Mouse (Mus musculus): ENCODE data around the gene Ltbp3. TPM values are rescaled to one million over a fixed set of nuclear protein-coding genes. Genes with fewer than 3 reads are reported as not detected.

Gene Ltbp3
- polyA plus RNA-seq, 1 experiment from 2014 or later, result 4.6 TPM

GRCm38 (mm10) chr19:5803041-5803880 is 62.6 kb downstream of the Ltbp3 start:
- peaks cover 34% of the 10 kb centered on the region for H3K4me1 ChIP-seq (ENCODE audit: control insufficient read depth, low read depth, low read length)
- under 1% methylated on average over 67 of the region's 67 CpGs for WGBS (ENCODE audit: insufficient replicate concordance)

DNA sequence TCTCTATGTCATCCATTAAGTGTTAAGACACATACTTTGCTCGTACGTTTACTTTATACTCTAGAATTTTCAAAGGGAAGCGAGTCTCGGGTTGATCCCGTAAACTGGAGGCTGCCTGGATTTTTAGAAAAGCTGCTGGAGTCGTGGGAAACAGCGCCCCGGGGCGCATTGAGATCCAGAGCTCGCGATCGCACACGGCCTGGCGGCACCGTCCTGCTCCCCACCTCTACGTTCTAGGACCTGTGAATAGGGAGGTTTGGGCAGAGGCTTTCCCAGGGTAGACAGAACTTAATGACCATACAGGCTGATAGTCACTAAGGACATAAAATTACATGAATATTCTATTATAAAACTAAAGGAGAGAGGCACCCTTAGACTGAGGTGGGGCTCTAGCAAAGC is 63.2 kb downstream of the Ltbp3 start:
- Histone ChIP-seq H3K27me3 (ENCODE audit: control insufficient read depth, insufficient read depth, low read depth, low read length) (no peaks in the 10 kb centered on the region), H3K27ac (ENCODE audit: low read length) (peak overlapping the region; percentile 99), H3K36me3 (ENCODE audit: control insufficient read depth, insufficient read depth) (peaks cover 17% of the 10 kb centered on the region), H3K4me2 (ENCODE audit: low read depth, low read length) (peak overlapping the region; percentile 85), H3K4me1 (ENCODE audit: control insufficient read depth, low read depth, low read length) (peaks cover 34% of the 10 kb centered on the region), H3K9ac (ENCODE audit: low read depth, low read length) (peak overlapping the region; percentile 82), H3K4me3 (ENCODE audit: low read depth, low read length) (peak overlapping the region; percentile 73), H3K9me3 (replicated peaks; ENCODE audit: control insufficient read depth, low read length) (no peaks in the 10 kb centered on the region)
- 2% methylated on average over 16 of the region's 16 CpGs for WGBS (ENCODE audit: insufficient replicate concordance)
- no peak for ATAC-seq (ENCODE audit: low read depth)

More at GRCm38 (mm10) chr19:5803041-5803880, 62.6 kb downstream of the Ltbp3 start:
- peaks cover 22% of the 10 kb centered on the region for H3K36me3 ChIP-seq (ENCODE audit: control insufficient read depth, insufficient read depth)
- H3K4me2 ChIP-seq (ENCODE audit: low read depth, low read length), result peak overlapping the region; percentile 85
- peak overlapping the region; percentile 73 for H3K4me3 ChIP-seq (ENCODE audit: low read depth, low read length)
- H3K27ac ChIP-seq (ENCODE audit: low read length), result peak overlapping the region; percentile 99
- no peaks in the 10 kb centered on the region for H3K27me3 ChIP-seq (ENCODE audit: control insufficient read depth, insufficient read depth, low read depth, low read length)
- H3K9ac ChIP-seq (ENCODE audit: low read depth, low read length), result peak overlapping the region; percentile 91
- peak; percentile 90 for ATAC-seq (ENCODE audit: low read depth)
- no peaks in the 10 kb centered on the region for H3K9me3 ChIP-seq (replicated peaks; ENCODE audit: control insufficient read depth, low read length)

DNA sequence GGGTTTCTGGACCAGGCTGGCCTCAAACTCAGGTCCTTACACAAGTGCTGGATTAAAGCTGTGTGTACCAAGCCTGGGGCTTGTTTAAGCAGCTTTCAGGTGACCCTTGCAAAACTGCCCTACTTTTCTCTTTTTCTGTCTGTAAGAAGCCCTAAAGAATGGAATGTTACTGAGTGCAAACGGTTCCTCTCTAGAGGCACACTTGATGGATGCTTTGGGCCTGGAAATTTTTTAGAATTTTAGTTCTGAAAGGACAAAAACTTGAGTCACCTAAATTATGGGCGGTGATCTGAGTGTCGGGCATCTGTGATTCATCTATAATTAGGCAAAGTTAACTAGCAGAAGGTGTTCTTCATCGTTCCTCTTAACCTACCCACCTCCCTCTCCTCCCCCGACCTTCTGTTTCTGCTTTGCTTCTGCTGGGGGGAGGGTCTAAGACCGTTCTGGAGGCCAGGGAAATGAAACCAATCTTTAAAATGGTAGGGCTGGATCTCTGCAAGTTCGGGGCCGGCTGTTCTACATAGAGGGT is 63.7 kb downstream of the Ltbp3 start:
- peaks cover 14% of the 10 kb centered on the region for H3K36me3 ChIP-seq (ENCODE audit: control insufficient read depth, insufficient read depth)
- peak overlapping the region; percentile 99 for H3K27ac ChIP-seq (ENCODE audit: low read length)
- no peaks in the 10 kb centered on the region for H3K9me3 ChIP-seq (replicated peaks; ENCODE audit: control insufficient read depth, low read length)
- H3K4me2 ChIP-seq (ENCODE audit: low read depth, low read length), result peak overlapping the region; percentile 85
- peak overlapping the region; percentile 73 for H3K4me3 ChIP-seq (ENCODE audit: low read depth, low read length)
- ATAC-seq (ENCODE audit: low read depth), result no peak
- WGBS (ENCODE audit: insufficient replicate concordance), result 37% methylated on average over 8 of the region's 8 CpGs
- H3K27me3 ChIP-seq (ENCODE audit: control insufficient read depth, insufficient read depth, low read depth, low read length), result no peaks in the 10 kb centered on the region
- H3K9ac ChIP-seq (ENCODE audit: low read depth, low read length), result peak overlapping the region; percentile 82
- H3K4me1 ChIP-seq (ENCODE audit: control insufficient read depth, low read depth, low read length), result peaks cover 34% of the 10 kb centered on the region

GRCm38 (mm10) chr19:5806051-5806808 is 65.5 kb downstream of the Ltbp3 start:
- WGBS (ENCODE audit: insufficient replicate concordance), result 14% methylated on average over 8 of the region's 8 CpGs
- ATAC-seq (ENCODE audit: low read depth), result no peak
- no peaks in the 10 kb centered on the region for H3K27me3 ChIP-seq (ENCODE audit: control insufficient read depth, insufficient read depth, low read depth, low read length)
- peak overlapping the region; percentile 86 for H3K27ac ChIP-seq (ENCODE audit: low read length)
- H3K36me3 ChIP-seq (ENCODE audit: control insufficient read depth, insufficient read depth), result no peaks in the 10 kb centered on the region
- H3K4me1 ChIP-seq (ENCODE audit: control insufficient read depth, low read depth, low read length), result peaks cover 43% of the 10 kb centered on the region
- H3K4me3 ChIP-seq (ENCODE audit: low read depth, low read length), result peak overlapping the region; percentile 2; the same call in 1 of the 2 replicates
- peak overlapping the region; percentile 48 for H3K4me2 ChIP-seq (ENCODE audit: low read depth, low read length)
- peak overlapping the region; percentile 40 for H3K9ac ChIP-seq (ENCODE audit: low read depth, low read length)
- no peaks in the 10 kb centered on the region for H3K9me3 ChIP-seq (replicated peaks; ENCODE audit: control insufficient read depth, low read length)

GRCm38 (mm10) chr19:5806809-5807205 is 66.1 kb downstream of the Ltbp3 start:
- Histone ChIP-seq H3K9me3 (replicated peaks; ENCODE audit: control insufficient read depth, low read length) (no peaks in the 10 kb centered on the region), H3K4me3 (ENCODE audit: low read depth, low read length) (peak overlapping the region; percentile 2; the same call in 1 of the 2 replicates)

DNA sequence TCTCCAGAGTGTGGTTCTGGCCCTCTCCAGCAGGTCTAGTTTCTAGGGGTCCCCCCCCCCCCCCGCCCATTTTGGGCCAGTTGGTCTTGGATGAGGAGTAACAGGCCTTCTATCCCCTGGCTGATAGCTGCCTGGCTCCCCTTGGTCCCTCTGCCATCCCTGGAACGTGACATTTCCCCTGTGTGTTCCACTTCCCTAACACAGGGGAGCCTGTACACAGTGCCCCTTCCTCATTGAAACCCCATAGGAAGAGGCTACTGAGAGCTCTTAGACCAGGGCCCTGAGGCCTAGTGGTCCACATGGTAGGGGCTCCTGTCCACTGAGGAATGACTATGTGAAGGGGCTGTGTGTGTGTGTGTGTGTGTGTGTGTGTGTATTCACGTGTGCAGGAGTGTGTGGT is 67.0 kb downstream of the Ltbp3 start:
- Histone ChIP-seq H3K4me3 (ENCODE audit: low read depth, low read length) (no peak overlapping the region), H3K27ac (ENCODE audit: low read length) (peak overlapping the region; percentile 86), H3K4me2 (ENCODE audit: low read depth, low read length) (no peak overlapping the region), H3K36me3 (ENCODE audit: control insufficient read depth, insufficient read depth) (no peaks in the 10 kb centered on the region), H3K27me3 (ENCODE audit: control insufficient read depth, insufficient read depth, low read depth, low read length) (no peaks in the 10 kb centered on the region), H3K9ac (ENCODE audit: low read depth, low read length) (no peak overlapping the region), H3K9me3 (replicated peaks; ENCODE audit: control insufficient read depth, low read length) (no peaks in the 10 kb centered on the region), H3K4me1 (ENCODE audit: control insufficient read depth, low read depth, low read length) (peaks cover 49% of the 10 kb centered on the region)
- no peak for ATAC-seq (ENCODE audit: low read depth)
- WGBS (ENCODE audit: insufficient replicate concordance), result 50% methylated on average over 3 of the region's 3 CpGs

More at GRCm38 (mm10) chr19:5806809-5807205, 66.1 kb downstream of the Ltbp3 start:
- Histone ChIP-seq H3K9ac (ENCODE audit: low read depth, low read length) (peak overlapping the region; percentile 40), H3K36me3 (ENCODE audit: control insufficient read depth, insufficient read depth) (no peaks in the 10 kb centered on the region), H3K4me1 (ENCODE audit: control insufficient read depth, low read depth, low read length) (peaks cover 46% of the 10 kb centered on the region), H3K4me2 (ENCODE audit: low read depth, low read length) (peak overlapping the region; percentile 48), H3K27me3 (ENCODE audit: control insufficient read depth, insufficient read depth, low read depth, low read length) (no peaks in the 10 kb centered on the region), H3K27ac (ENCODE audit: low read length) (peak overlapping the region; percentile 86)
- 16% methylated on average over 6 of the region's 6 CpGs for WGBS (ENCODE audit: insufficient replicate concordance)
- no peak for ATAC-seq (ENCODE audit: low read depth)

Other genes starting within 250 kb of the Ltbp3 start
- 0.09 and 0.14 TPM in 2 replicates for gene 1700020D05Rik, start 237.1 kb upstream of the Ltbp3 start, polyA plus RNA-seq (2015; fragmentation: Nextera tagmentation; extraction: Ambion mirVana)
- gene Snx32, start 230.4 kb upstream of the Ltbp3 start, polyA plus RNA-seq (2015; fragmentation: Nextera tagmentation; extraction: Ambion mirVana), result 5.7 and 7.2 TPM in 2 replicates
- gene Ovol1, start 180.3 kb upstream of the Ltbp3 start, polyA plus RNA-seq (2015; fragmentation: Nextera tagmentation; extraction: Ambion mirVana), result 0.04 and 0.31 TPM in 2 replicates
- gene Ap5b1, start 172.9 kb upstream of the Ltbp3 start, polyA plus RNA-seq (2015; fragmentation: Nextera tagmentation; extraction: Ambion mirVana), result 3.5 and 4.4 TPM in 2 replicates
- 92.2 and 115 TPM in 2 replicates for gene Rnaseh2c, start 139.0 kb upstream of the Ltbp3 start, polyA plus RNA-seq (2015; fragmentation: Nextera tagmentation; extraction: Ambion mirVana)
- gene Kat5, start 130.7 kb upstream of the Ltbp3 start, polyA plus RNA-seq (2015; fragmentation: Nextera tagmentation; extraction: Ambion mirVana), result 15.9 and 16.4 TPM in 2 replicates
- 21.6 and 23.6 TPM in 2 replicates for gene Rela, start 103.4 kb upstream of the Ltbp3 start, polyA plus RNA-seq (2015; fragmentation: Nextera tagmentation; extraction: Ambion mirVana)
- 19.7 and 22.3 TPM in 2 replicates for gene Sipa1, start 77.2 kb upstream of the Ltbp3 start, polyA plus RNA-seq (2015; fragmentation: Nextera tagmentation; extraction: Ambion mirVana)
- 12.9 and 15.2 TPM in 2 replicates for gene Map3k11, start 52.2 kb upstream of the Ltbp3 start, polyA plus RNA-seq (2015; fragmentation: Nextera tagmentation; extraction: Ambion mirVana)
- 8.2 and 9.7 TPM in 2 replicates for gene Pcnx3, start 52.0 kb upstream of the Ltbp3 start, polyA plus RNA-seq (2015; fragmentation: Nextera tagmentation; extraction: Ambion mirVana)
- gene Kcnk7, start 36.5 kb upstream of the Ltbp3 start, polyA plus RNA-seq (2015; fragmentation: Nextera tagmentation; extraction: Ambion mirVana), result 0.14 TPM in 2 replicates
- 104 and 105 TPM in 2 replicates for gene Ehbp1l1, start 14.6 kb upstream of the Ltbp3 start, polyA plus RNA-seq (2015; fragmentation: Nextera tagmentation; extraction: Ambion mirVana)
- 29.7 and 32.5 TPM in 2 replicates for gene Fam89b, start 11.3 kb upstream of the Ltbp3 start, polyA plus RNA-seq (2015; fragmentation: Nextera tagmentation; extraction: Ambion mirVana)
- 19.3 and 21.5 TPM in 2 replicates for gene Scyl1, start 30.5 kb downstream of the Ltbp3 start, polyA plus RNA-seq (2015; fragmentation: Nextera tagmentation; extraction: Ambion mirVana)
- gene Frmd8, start 134.4 kb downstream of the Ltbp3 start, polyA plus RNA-seq (2015; fragmentation: Nextera tagmentation; extraction: Ambion mirVana), result 13.9 and 14.0 TPM in 2 replicates
- 6.3 and 6.9 TPM in 2 replicates for gene Slc25a45, start 136.9 kb downstream of the Ltbp3 start, polyA plus RNA-seq (2015; fragmentation: Nextera tagmentation; extraction: Ambion mirVana)
- gene Tigd3, start 153.2 kb downstream of the Ltbp3 start, polyA plus RNA-seq (2015; fragmentation: Nextera tagmentation; extraction: Ambion mirVana), result 2.3 and 2.6 TPM in 2 replicates
- 48.4 and 52.8 TPM in 2 replicates for gene Dpf2, start 172.1 kb downstream of the Ltbp3 start, polyA plus RNA-seq (2015; fragmentation: Nextera tagmentation; extraction: Ambion mirVana)
- gene Cdc42ep2, start 183.9 kb downstream of the Ltbp3 start, polyA plus RNA-seq (2015; fragmentation: Nextera tagmentation; extraction: Ambion mirVana), result 2.9 and 3.6 TPM in 2 replicates
- 47.2 and 48.6 TPM in 2 replicates for gene Pola2, start 223.3 kb downstream of the Ltbp3 start, polyA plus RNA-seq (2015; fragmentation: Nextera tagmentation; extraction: Ambion mirVana)
- gene Slc22a20, start 245.2 kb downstream of the Ltbp3 start, polyA plus RNA-seq (2015; fragmentation: Nextera tagmentation; extraction: Ambion mirVana), result 0.06 TPM in 2 replicates

All from liver, embryonic 16.5 days (tissue).